Mouse (Mus musculus) lung, adult 2 months (tissue): ENCODE measurements around the gene Pnmal1.

Source experiments
- CTCF ChIP-seq: fragments of 200-500 bp; IDR thresholded peaks from 2 replicates; pipeline ENCODE4 v1.5.1; 2011; ENCODE audit warnings: mild to moderate bottlenecking, low read length, control low read depth; ENCODE audit not compliant: insufficient read depth
- POLR2A ChIP-seq: fragments of 200-500 bp; IDR thresholded peaks from 2 replicates; pipeline ENCODE4 v1.6.1; 2011; ENCODE audit warnings: low read depth, mild to moderate bottlenecking, control low read depth, low read length, borderline replicate concordance; ENCODE audit errors: extremely low read depth

DNA sequence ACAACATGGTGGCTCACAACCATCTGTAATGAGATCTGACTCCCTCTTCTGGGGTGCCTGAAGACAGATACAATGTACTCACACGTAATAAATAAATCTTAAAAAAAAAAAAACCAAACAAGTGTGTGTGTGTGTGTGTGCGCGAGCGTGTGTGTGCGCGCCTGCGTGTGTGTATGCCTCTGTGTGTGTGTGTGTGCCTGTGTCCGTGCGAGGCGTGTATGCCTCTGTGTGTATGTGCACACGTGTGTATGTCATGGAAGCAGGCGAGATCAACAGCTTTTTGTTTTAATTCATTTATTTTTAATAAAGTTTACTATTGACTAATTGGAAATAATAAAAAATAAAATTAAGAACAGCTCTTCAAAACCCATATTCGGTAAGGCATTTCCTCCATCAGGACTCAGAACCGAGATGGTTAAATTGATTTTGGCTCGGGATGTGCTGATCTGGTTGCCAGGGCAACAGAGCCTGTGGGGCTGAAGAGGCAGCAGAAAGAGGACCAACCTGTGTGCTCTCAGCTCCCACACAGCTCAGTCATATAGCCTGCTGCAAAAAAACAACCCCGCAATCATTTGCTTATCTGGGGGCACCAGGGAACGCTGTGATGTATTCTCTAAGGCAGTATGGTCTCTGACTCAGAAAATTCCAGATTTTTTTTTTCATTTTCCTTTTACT lies 21.2 kb upstream of the Pnmal1 start:
- TF ChIP-seq POLR2A, result no peak
- TF ChIP-seq CTCF, result no peak
